Mouse (Mus musculus): ENCODE data around the gene Zfp653. TPM values are rescaled to one million over a fixed set of nuclear protein-coding genes. Genes with fewer than 3 reads are reported as not detected.

Gene Zfp653
- polyA plus RNA-seq (2014; fragmentation: Nextera tagmentation; extraction: Ambion mirVana), result 13.5 and 14.2 TPM in 2 replicates

GRCm38 (mm10) chr9:22070791-22071573 lies at the start of gene Zfp653, which contains the start of gene Gm49318:
Zfp653 (minus strand) TSS chr9:22071376.
Gm49318 (minus strand) TSS chr9:22071259.
- peak; percentile 98 for ATAC-seq (ENCODE audit: low read depth)
- 0 out of 2 replicates have a peak, but pooled peaks cover 6% of the 10 kb centered on the region for H3K36me3 ChIP-seq (ENCODE audit: control insufficient read depth, insufficient read depth, low read length)
- H3K4me2 ChIP-seq (ENCODE audit: low read depth, low read length), result peak within 1 kb of the TSS; percentile 52
- no peaks in the 10 kb centered on the region for H3K9me3 ChIP-seq (ENCODE audit: control insufficient read depth, low read length)
- peaks cover 12% of the 10 kb centered on the region for H3K4me1 ChIP-seq (ENCODE audit: control insufficient read depth, insufficient read depth, low read length)
- H3K27ac ChIP-seq (ENCODE audit: low read depth, low read length), result peak within 1 kb of the TSS; percentile 98
- WGBS, result under 1% methylated on average over 83 of the region's 87 CpGs
- no peaks in the 10 kb centered on the region for H3K27me3 ChIP-seq (ENCODE audit: control insufficient read depth, insufficient read depth, low read length)
- peak within 1 kb of the TSS; percentile 94 for H3K9ac ChIP-seq (replicated peaks; ENCODE audit: low read depth, low read length)
- H3K4me3 ChIP-seq (ENCODE audit: low read depth, low read length), result peak within 1 kb of the TSS; percentile 83

GRCm38 (mm10) chr9:22119543-22119942 lies 48.4 kb upstream of the Zfp653 start:
- no peaks in the 10 kb centered on the region for H3K27me3 ChIP-seq (ENCODE audit: control insufficient read depth, insufficient read depth, low read length)
- no peaks in the 10 kb centered on the region for H3K9me3 ChIP-seq (ENCODE audit: control insufficient read depth, low read length)
- no peaks in the 10 kb centered on the region for H3K36me3 ChIP-seq (ENCODE audit: control insufficient read depth, insufficient read depth, low read length)
- H3K27ac ChIP-seq (ENCODE audit: low read depth, low read length), result no peak overlapping the region
- H3K4me3 ChIP-seq (ENCODE audit: low read depth, low read length), result no peak overlapping the region
- H3K4me2 ChIP-seq (ENCODE audit: low read depth, low read length), result no peak overlapping the region
- no peak for ATAC-seq (ENCODE audit: low read depth)
- WGBS, result 93% methylated on average over 4 of the region's 4 CpGs
- H3K9ac ChIP-seq (replicated peaks; ENCODE audit: low read depth, low read length), result no peak overlapping the region
- H3K4me1 ChIP-seq (ENCODE audit: control insufficient read depth, insufficient read depth, low read length), result peaks cover 11% of the 10 kb centered on the region

GRCm38 (mm10) chr9:22117754-22118456 lies 46.7 kb upstream of the Zfp653 start:
- H3K27ac ChIP-seq (ENCODE audit: low read depth, low read length), result no peak overlapping the region
- no peaks in the 10 kb centered on the region for H3K27me3 ChIP-seq (ENCODE audit: control insufficient read depth, insufficient read depth, low read length)
- H3K9me3 ChIP-seq (ENCODE audit: control insufficient read depth, low read length), result no peaks in the 10 kb centered on the region
- no peak for ATAC-seq (ENCODE audit: low read depth)
- peak overlapping the region; percentile 91 for H3K4me2 ChIP-seq (ENCODE audit: low read depth, low read length)
- H3K4me1 ChIP-seq (ENCODE audit: control insufficient read depth, insufficient read depth, low read length), result peaks cover 11% of the 10 kb centered on the region
- peak overlapping the region; percentile 91 for H3K4me3 ChIP-seq (ENCODE audit: low read depth, low read length)
- peaks cover 7% of the 10 kb centered on the region; the same call in 1 of the 2 replicates for H3K36me3 ChIP-seq (ENCODE audit: control insufficient read depth, insufficient read depth, low read length)
- H3K9ac ChIP-seq (replicated peaks; ENCODE audit: low read depth, low read length), result no peak overlapping the region; the same call in 1 of the 2 replicates
- 47% methylated on average over 10 of the region's 10 CpGs for WGBS

GRCm38 (mm10) chr9:22116740-22117426 lies 45.7 kb upstream of the Zfp653 start, which contains the start of gene Elof1:
Elof1 (minus strand) TSS chr9:22117172.
- Histone ChIP-seq H3K9ac (replicated peaks; ENCODE audit: low read depth, low read length) (peak within 1 kb of the TSS; percentile 81), H3K27me3 (ENCODE audit: control insufficient read depth, insufficient read depth, low read length) (no peaks in the 10 kb centered on the region), H3K4me3 (ENCODE audit: low read depth, low read length) (peak within 1 kb of the TSS; percentile 91), H3K9me3 (ENCODE audit: control insufficient read depth, low read length) (no peaks in the 10 kb centered on the region), H3K4me1 (ENCODE audit: control insufficient read depth, insufficient read depth, low read length) (peaks cover 11% of the 10 kb centered on the region), H3K27ac (ENCODE audit: low read depth, low read length) (peak within 1 kb of the TSS; percentile 71), H3K36me3 (ENCODE audit: control insufficient read depth, insufficient read depth, low read length) (peaks cover 16% of the 10 kb centered on the region; the same call in 1 of the 2 replicates), H3K4me2 (ENCODE audit: low read depth, low read length) (peak within 1 kb of the TSS; percentile 91)
- peak; percentile 96 for ATAC-seq (ENCODE audit: low read depth)
- under 1% methylated on average over 51 of the region's 52 CpGs for WGBS

GRCm38 (mm10) chr9:22116086-22116485 lies 44.9 kb upstream of the Zfp653 start:
- H3K27ac ChIP-seq (ENCODE audit: low read depth, low read length), result no peak overlapping the region

GRCm38 (mm10) chr9:22115635-22116034 lies 44.5 kb upstream of the Zfp653 start:
- no peak for ATAC-seq (ENCODE audit: low read depth)
- peak overlapping the region; percentile 91 for H3K4me3 ChIP-seq (ENCODE audit: low read depth, low read length)
- peak overlapping the region; percentile 91 for H3K4me2 ChIP-seq (ENCODE audit: low read depth, low read length)
- H3K36me3 ChIP-seq (ENCODE audit: control insufficient read depth, insufficient read depth, low read length), result peaks cover 20% of the 10 kb centered on the region; the same call in 1 of the 2 replicates
- H3K9ac ChIP-seq (replicated peaks; ENCODE audit: low read depth, low read length), result peak overlapping the region; percentile 81; the same call in 1 of the 2 replicates
- WGBS, result 83% methylated on average over 4 of the region's 4 CpGs
- H3K4me1 ChIP-seq (ENCODE audit: control insufficient read depth, insufficient read depth, low read length), result peaks cover 11% of the 10 kb centered on the region
- no peaks in the 10 kb centered on the region for H3K27me3 ChIP-seq (ENCODE audit: control insufficient read depth, insufficient read depth, low read length)
- no peak overlapping the region for H3K27ac ChIP-seq (ENCODE audit: low read depth, low read length)
- H3K9me3 ChIP-seq (ENCODE audit: control insufficient read depth, low read length), result no peaks in the 10 kb centered on the region

More at GRCm38 (mm10) chr9:22116086-22116485, 44.9 kb upstream of the Zfp653 start:
- peak overlapping the region; percentile 91 for H3K4me2 ChIP-seq (ENCODE audit: low read depth, low read length)
- peak overlapping the region; percentile 91 for H3K4me3 ChIP-seq (ENCODE audit: low read depth, low read length)
- WGBS, result 16% methylated on average over 15 of the region's 15 CpGs
- peak overlapping the region; percentile 81 for H3K9ac ChIP-seq (replicated peaks; ENCODE audit: low read depth, low read length)
- H3K27me3 ChIP-seq (ENCODE audit: control insufficient read depth, insufficient read depth, low read length), result no peaks in the 10 kb centered on the region
- H3K36me3 ChIP-seq (ENCODE audit: control insufficient read depth, insufficient read depth, low read length), result peaks cover 20% of the 10 kb centered on the region; the same call in 1 of the 2 replicates
- no peaks in the 10 kb centered on the region for H3K9me3 ChIP-seq (ENCODE audit: control insufficient read depth, low read length)
- ATAC-seq (ENCODE audit: low read depth), result no peak
- H3K4me1 ChIP-seq (ENCODE audit: control insufficient read depth, insufficient read depth, low read length), result peaks cover 11% of the 10 kb centered on the region

- Histone ChIP-seq H3K4me1 (ENCODE audit: control insufficient read depth, insufficient read depth, low read length) (no peaks in the 10 kb centered on the region), H3K27me3 (ENCODE audit: control insufficient read depth, insufficient read depth, low read length) (no peaks in the 10 kb centered on the region), H3K9ac (replicated peaks; ENCODE audit: low read depth, low read length) (no peak overlapping the region), H3K27ac (ENCODE audit: low read depth, low read length) (no peak overlapping the region), H3K9me3 (ENCODE audit: control insufficient read depth, low read length) (no peaks in the 10 kb centered on the region), H3K36me3 (ENCODE audit: control insufficient read depth, insufficient read depth, low read length) (peaks cover 22% of the 10 kb centered on the region), H3K4me3 (ENCODE audit: low read depth, low read length) (no peak overlapping the region), H3K4me2 (ENCODE audit: low read depth, low read length) (no peak overlapping the region)
- WGBS, result 84% methylated on average over 9 of the region's 9 CpGs
- peak; percentile 21; the same call in 1 of the 2 replicates for ATAC-seq (ENCODE audit: low read depth)
These were observed 37.0 kb upstream of the Zfp653 start for GRCm38 (mm10) chr9:22108194-22108593.

- H3K4me1 ChIP-seq (ENCODE audit: control insufficient read depth, insufficient read depth, low read length), result no peaks in the 10 kb centered on the region
- H3K27me3 ChIP-seq (ENCODE audit: control insufficient read depth, insufficient read depth, low read length), result peaks cover 20% of the 10 kb centered on the region
- no peaks in the 10 kb centered on the region for H3K9me3 ChIP-seq (ENCODE audit: control insufficient read depth, low read length)
- no peak overlapping the region for H3K4me2 ChIP-seq (ENCODE audit: low read depth, low read length)
- H3K27ac ChIP-seq (ENCODE audit: low read depth, low read length), result no peak overlapping the region
- no peak overlapping the region for H3K9ac ChIP-seq (replicated peaks; ENCODE audit: low read depth, low read length)
- no peak for ATAC-seq (ENCODE audit: low read depth)
- H3K36me3 ChIP-seq (ENCODE audit: control insufficient read depth, insufficient read depth, low read length), result no peaks in the 10 kb centered on the region
- no peak overlapping the region for H3K4me3 ChIP-seq (ENCODE audit: low read depth, low read length)
- 9% methylated on average over 17 of the region's 18 CpGs for WGBS
These were observed 28.7 kb upstream of the Zfp653 start for GRCm38 (mm10) chr9:22099922-22100321.
